Mouse (Mus musculus): Measurements from ENCODE around the gene Lmod2. TPM values are rescaled to one million over a fixed set of nuclear protein-coding genes. Genes with fewer than 3 reads are reported as not detected.

Gene Lmod2
- polyA plus RNA-seq, 1 experiment from 2014 or later: 56.9 TPM

GRCm38 (mm10) chr6:24608129-24608528 lies 10.6 kb downstream of the Lmod2 start:
- Histone ChIP-seq H3K27ac (replicated peaks in 1 of 2; ENCODE audit: control insufficient read depth in 1 of 2, insufficient read depth in 1 of 2, low read depth in 2 of 2, low read length in 2 of 2) (peak overlapping the region in 1 of 2 experiments; percentile 9; a peak in 1 of 4 replicates), H3K4me2 (ENCODE audit: low read length) (no peak overlapping the region), H3K27me3 (ENCODE audit: control insufficient read depth, insufficient read depth, low read length) (no peaks in the 10 kb centered on the region), H3K4me3 (ENCODE audit: control insufficient read depth in 1 of 2, insufficient read depth in 1 of 2, low read depth in 1 of 2, low read length in 2 of 2) (no peak overlapping the region), H3K9me3 (ENCODE audit: control insufficient read depth, low read length) (no peaks in the 10 kb centered on the region), H3K4me1 (ENCODE audit: control insufficient read depth in 2 of 2, insufficient read depth in 2 of 2, low read length in 2 of 2) (peaks cover 4 to 35% of the 10 kb centered on the region in 2 experiments), H3K36me3 (ENCODE audit: control insufficient read depth, insufficient read depth, low read length) (peaks cover 82% of the 10 kb centered on the region), H3K9ac (ENCODE audit: low read length) (no peak overlapping the region)
- no peak for ATAC-seq (ENCODE audit: insufficient number of reproducible peaks, insufficient read depth, low FRiP score, low read depth)
- 68% methylated on average over 4 of the region's 4 CpGs for WGBS

DNA sequence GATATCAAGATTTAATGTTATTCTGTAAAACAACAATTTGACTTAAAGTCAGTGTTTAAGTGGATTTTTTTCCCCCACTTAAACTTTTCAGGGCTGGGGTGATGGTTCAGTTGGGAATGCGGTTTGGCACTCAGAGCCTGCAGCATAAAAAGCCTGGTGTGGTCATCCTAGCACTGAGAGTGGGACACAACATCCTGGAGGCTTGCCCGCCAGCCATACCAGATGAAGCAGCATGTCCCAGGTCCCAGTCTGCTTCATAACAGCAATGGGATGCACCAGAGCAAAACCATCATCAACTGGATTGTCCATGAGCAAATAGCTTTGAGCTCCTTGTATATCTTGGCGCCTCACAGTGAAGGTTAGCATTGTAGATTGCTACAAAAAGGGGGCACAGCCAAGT lies 11.1 kb downstream of the Lmod2 start:
- H3K27ac ChIP-seq (replicated peaks in 1 of 2; ENCODE audit: control insufficient read depth in 1 of 2, insufficient read depth in 1 of 2, low read depth in 2 of 2, low read length in 2 of 2): no peak overlapping the region
- no peaks in the 10 kb centered on the region for H3K9me3 ChIP-seq (ENCODE audit: control insufficient read depth, low read length)
- no peak overlapping the region for H3K9ac ChIP-seq (ENCODE audit: low read length)
- peaks cover 81% of the 10 kb centered on the region for H3K36me3 ChIP-seq (ENCODE audit: control insufficient read depth, insufficient read depth, low read length)
- H3K4me2 ChIP-seq (ENCODE audit: low read length): no peak overlapping the region
- H3K27me3 ChIP-seq (ENCODE audit: control insufficient read depth, insufficient read depth, low read length): no peaks in the 10 kb centered on the region
- 99% methylated on average over 3 of the region's 3 CpGs for WGBS
- no peak for ATAC-seq (ENCODE audit: insufficient number of reproducible peaks, insufficient read depth, low FRiP score, low read depth)
- no peak overlapping the region for H3K4me3 ChIP-seq (ENCODE audit: control insufficient read depth in 1 of 2, insufficient read depth in 1 of 2, low read depth in 1 of 2, low read length in 2 of 2)
- peaks cover 3 to 35% of the 10 kb centered on the region in 2 experiments for H3K4me1 ChIP-seq (ENCODE audit: control insufficient read depth in 2 of 2, insufficient read depth in 2 of 2, low read length in 2 of 2)

GRCm38 (mm10) chr6:24609531-24609930 lies 12.0 kb downstream of the Lmod2 start:
- Histone ChIP-seq H3K4me1 (ENCODE audit: control insufficient read depth in 2 of 2, insufficient read depth in 2 of 2, low read length in 2 of 2) (peaks cover 2 to 35% of the 10 kb centered on the region in 2 experiments), H3K9ac (ENCODE audit: low read length) (no peak overlapping the region), H3K4me2 (ENCODE audit: low read length) (no peak overlapping the region), H3K27ac (replicated peaks in 1 of 2; ENCODE audit: control insufficient read depth in 1 of 2, insufficient read depth in 1 of 2, low read depth in 2 of 2, low read length in 2 of 2) (no peak overlapping the region), H3K27me3 (ENCODE audit: control insufficient read depth, insufficient read depth, low read length) (no peaks in the 10 kb centered on the region), H3K4me3 (ENCODE audit: control insufficient read depth in 1 of 2, insufficient read depth in 1 of 2, low read depth in 1 of 2, low read length in 2 of 2) (no peak overlapping the region), H3K9me3 (ENCODE audit: control insufficient read depth, low read length) (no peaks in the 10 kb centered on the region), H3K36me3 (ENCODE audit: control insufficient read depth, insufficient read depth, low read length) (peaks cover 81% of the 10 kb centered on the region)
- ATAC-seq (ENCODE audit: insufficient number of reproducible peaks, insufficient read depth, low FRiP score, low read depth): no peak
- WGBS: 59% methylated on average over 4 of the region's 4 CpGs

- Histone ChIP-seq H3K27me3 (ENCODE audit: control insufficient read depth, insufficient read depth, low read length) (no peaks in the 10 kb centered on the region), H3K27ac (replicated peaks in 1 of 2; ENCODE audit: control insufficient read depth in 1 of 2, insufficient read depth in 1 of 2, low read depth in 2 of 2, low read length in 2 of 2) (no peak overlapping the region), H3K9me3 (ENCODE audit: control insufficient read depth, low read length) (no peaks in the 10 kb centered on the region), H3K4me3 (ENCODE audit: control insufficient read depth in 1 of 2, insufficient read depth in 1 of 2, low read depth in 1 of 2, low read length in 2 of 2) (no peak overlapping the region), H3K4me2 (ENCODE audit: low read length) (no peak overlapping the region), H3K36me3 (ENCODE audit: control insufficient read depth, insufficient read depth, low read length) (peaks cover 81% of the 10 kb centered on the region), H3K9ac (ENCODE audit: low read length) (no peak overlapping the region), H3K4me1 (ENCODE audit: control insufficient read depth in 2 of 2, insufficient read depth in 2 of 2, low read length in 2 of 2) (peaks cover 2 to 32% of the 10 kb centered on the region in 2 experiments)
- 87% methylated on average over 4 of the region's 4 CpGs for WGBS
- ATAC-seq (ENCODE audit: insufficient number of reproducible peaks, insufficient read depth, low FRiP score, low read depth): no peak
Observed at GRCm38 (mm10) chr6:24610358-24610757, 12.8 kb downstream of the Lmod2 start.

DNA sequence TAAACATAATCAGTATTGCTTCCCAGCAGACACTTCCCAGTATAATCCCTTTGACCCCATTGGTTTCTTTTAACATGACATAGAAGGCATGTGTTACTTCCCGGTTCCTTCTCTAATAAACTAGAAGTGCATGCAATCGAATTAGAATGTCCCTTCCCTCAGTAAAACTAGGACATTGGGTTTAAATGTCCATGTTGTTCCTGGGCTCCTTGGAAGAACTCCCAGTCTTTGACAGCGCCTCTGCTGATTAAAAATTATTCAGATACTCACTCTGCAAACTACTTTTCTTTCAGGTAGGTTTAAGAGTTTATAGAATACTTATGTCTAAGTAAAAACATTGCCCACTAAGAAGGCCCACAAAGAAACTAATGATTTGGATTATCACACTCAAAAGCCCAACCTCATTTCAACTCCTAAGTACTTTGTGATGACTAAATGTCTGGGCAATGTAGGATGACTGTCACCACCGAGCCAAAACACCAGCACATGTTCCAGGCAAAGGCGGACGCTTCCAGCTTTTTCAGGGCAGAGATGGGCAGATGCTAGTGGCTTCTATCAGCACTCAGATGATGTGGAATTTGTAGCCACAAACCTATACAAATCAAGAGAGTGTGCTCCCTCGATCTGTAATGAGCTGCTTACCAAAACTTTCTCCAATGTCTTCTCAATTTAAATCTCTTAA lies 14.7 kb downstream of the Lmod2 start:
- ATAC-seq (ENCODE audit: insufficient number of reproducible peaks, insufficient read depth, low FRiP score, low read depth): no peak; the same call in 1 of the 2 replicates
- Histone ChIP-seq H3K36me3 (ENCODE audit: control insufficient read depth, insufficient read depth, low read length) (peaks cover 79% of the 10 kb centered on the region), H3K9ac (ENCODE audit: low read length) (no peak overlapping the region), H3K27ac (replicated peaks in 1 of 2; ENCODE audit: control insufficient read depth in 1 of 2, insufficient read depth in 1 of 2, low read depth in 2 of 2, low read length in 2 of 2) (peak overlapping the region; percentile 20 to 53; a peak in 3 of 4 replicates), H3K9me3 (ENCODE audit: control insufficient read depth, low read length) (no peaks in the 10 kb centered on the region), H3K4me1 (ENCODE audit: control insufficient read depth in 2 of 2, insufficient read depth in 2 of 2, low read length in 2 of 2) (peaks cover 2 to 20% of the 10 kb centered on the region in 2 experiments), H3K4me2 (ENCODE audit: low read length) (no peak overlapping the region), H3K27me3 (ENCODE audit: control insufficient read depth, insufficient read depth, low read length) (no peaks in the 10 kb centered on the region), H3K4me3 (ENCODE audit: control insufficient read depth in 1 of 2, insufficient read depth in 1 of 2, low read depth in 1 of 2, low read length in 2 of 2) (no peak overlapping the region)
- 40% methylated on average over 7 of the region's 7 CpGs for WGBS

- peaks cover 0 to 10% of the 10 kb centered on the region in 2 experiments; a peak in 3 of 4 replicates for H3K4me1 ChIP-seq (ENCODE audit: control insufficient read depth in 2 of 2, insufficient read depth in 2 of 2, low read length in 2 of 2)
- no peaks in the 10 kb centered on the region for H3K9me3 ChIP-seq (ENCODE audit: control insufficient read depth, low read length)
- H3K36me3 ChIP-seq (ENCODE audit: control insufficient read depth, insufficient read depth, low read length): peaks cover 80% of the 10 kb centered on the region
- WGBS: 92% methylated on average over 6 of the region's 6 CpGs
- H3K27me3 ChIP-seq (ENCODE audit: control insufficient read depth, insufficient read depth, low read length): no peaks in the 10 kb centered on the region
- ATAC-seq (ENCODE audit: insufficient number of reproducible peaks, insufficient read depth, low FRiP score, low read depth): no peak
- H3K4me2 ChIP-seq (ENCODE audit: low read length): no peak overlapping the region
- H3K9ac ChIP-seq (ENCODE audit: low read length): no peak overlapping the region
- no peak overlapping the region for H3K4me3 ChIP-seq (ENCODE audit: control insufficient read depth in 1 of 2, insufficient read depth in 1 of 2, low read depth in 1 of 2, low read length in 2 of 2)
- no peak overlapping the region for H3K27ac ChIP-seq (replicated peaks in 1 of 2; ENCODE audit: control insufficient read depth in 1 of 2, insufficient read depth in 1 of 2, low read depth in 2 of 2, low read length in 2 of 2)
Observed at GRCm38 (mm10) chr6:24613346-24613745, 15.8 kb downstream of the Lmod2 start.

DNA sequence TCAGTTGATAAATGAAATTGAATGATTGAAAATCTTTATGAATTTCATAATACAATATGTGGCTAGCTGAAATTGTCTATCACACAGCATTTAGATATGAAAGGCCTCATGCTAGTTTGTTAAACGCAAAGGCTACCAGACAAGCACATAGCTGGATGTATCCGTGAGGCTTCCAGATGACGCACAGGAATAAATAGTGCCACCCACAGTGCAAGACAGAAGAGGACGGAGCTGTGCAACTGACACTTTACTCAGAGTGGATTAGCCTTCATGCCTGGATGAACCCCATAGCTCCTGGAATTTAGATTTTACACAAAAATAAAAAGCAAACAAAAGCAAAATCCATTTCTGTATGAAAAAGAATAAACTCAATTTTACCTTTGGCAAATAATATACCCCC lies 16.4 kb downstream of the Lmod2 start:
- H3K9ac ChIP-seq (ENCODE audit: low read length): no peak overlapping the region
- H3K27ac ChIP-seq (replicated peaks in 1 of 2; ENCODE audit: control insufficient read depth in 1 of 2, insufficient read depth in 1 of 2, low read depth in 2 of 2, low read length in 2 of 2): no peak overlapping the region
- H3K9me3 ChIP-seq (ENCODE audit: control insufficient read depth, low read length): no peaks in the 10 kb centered on the region
- H3K36me3 ChIP-seq (ENCODE audit: control insufficient read depth, insufficient read depth, low read length): peaks cover 78% of the 10 kb centered on the region
- no peak for ATAC-seq (ENCODE audit: insufficient number of reproducible peaks, insufficient read depth, low FRiP score, low read depth)
- no peak overlapping the region for H3K4me2 ChIP-seq (ENCODE audit: low read length)
- no peaks in the 10 kb centered on the region for H3K27me3 ChIP-seq (ENCODE audit: control insufficient read depth, insufficient read depth, low read length)
- H3K4me1 ChIP-seq (ENCODE audit: control insufficient read depth in 2 of 2, insufficient read depth in 2 of 2, low read length in 2 of 2): peaks cover 0 to 10% of the 10 kb centered on the region in 2 experiments; a peak in 3 of 4 replicates
- no peak overlapping the region for H3K4me3 ChIP-seq (ENCODE audit: control insufficient read depth in 1 of 2, insufficient read depth in 1 of 2, low read depth in 1 of 2, low read length in 2 of 2)
- WGBS: 78% methylated on average over 4 of the region's 4 CpGs

- no peak for ATAC-seq (ENCODE audit: insufficient number of reproducible peaks, insufficient read depth, low FRiP score, low read depth)
- H3K27ac ChIP-seq (replicated peaks in 1 of 2; ENCODE audit: control insufficient read depth in 1 of 2, insufficient read depth in 1 of 2, low read depth in 2 of 2, low read length in 2 of 2): no peak overlapping the region
- H3K4me3 ChIP-seq (ENCODE audit: control insufficient read depth in 1 of 2, insufficient read depth in 1 of 2, low read depth in 1 of 2, low read length in 2 of 2): no peak overlapping the region
- peaks cover 0 to 8% of the 10 kb centered on the region in 2 experiments; a peak in 2 of 4 replicates for H3K4me1 ChIP-seq (ENCODE audit: control insufficient read depth in 2 of 2, insufficient read depth in 2 of 2, low read length in 2 of 2)
- no peaks in the 10 kb centered on the region for H3K27me3 ChIP-seq (ENCODE audit: control insufficient read depth, insufficient read depth, low read length)
- H3K9me3 ChIP-seq (ENCODE audit: control insufficient read depth, low read length): no peaks in the 10 kb centered on the region
- WGBS: 74% methylated on average over 4 of the region's 4 CpGs
- H3K36me3 ChIP-seq (ENCODE audit: control insufficient read depth, insufficient read depth, low read length): peaks cover 75% of the 10 kb centered on the region
- no peak overlapping the region for H3K9ac ChIP-seq (ENCODE audit: low read length)
- no peak overlapping the region for H3K4me2 ChIP-seq (ENCODE audit: low read length)
Observed at GRCm38 (mm10) chr6:24616746-24617145, 19.2 kb downstream of the Lmod2 start.
